Mouse (Mus musculus) liver, postnatal 0 days (tissue): Measurements from ENCODE around the gene Ermap.

Source experiments
- CTCF ChIP-seq: sonication (generic); IDR thresholded peaks from 2 replicates; pipeline ENCODE4 v1.5.1; 2016; ENCODE audit warnings: antibody characterized with exemption, low read depth
- EP300 ChIP-seq: IDR thresholded peaks from 2 replicates; pipeline ENCODE4 v1.6.1; 2016; ENCODE audit warnings: antibody characterized with exemption, low read depth, mild to moderate bottlenecking

- TF ChIP-seq CTCF (peak; percentile 98), EP300 (no peak)
Measured at GRCm38 (mm10) chr4:119204672-119205071, 14.9 kb upstream of the Ermap start.
